Mouse (Mus musculus) hematopoietic stem cell, adult 5-6 weeks (primary cell): ENCODE results near the gene Spdye4b. TPM values are rescaled to one million over a fixed set of nuclear protein-coding genes. Genes with fewer than 3 reads are reported as not detected.
"Not testable (repeated sequence)": the region's sequence is repeated elsewhere in the genome, so short reads cannot be mapped to it uniquely, and the experiment has no call there.

Source experiments
- ATAC-seq, 2 experiments: fragments of 125-278 bp in 1 of 2; replicated peaks in 1 of 2; 2 replicates each; pipeline ENCODE4 v1.8.0; 2016 to 2017; ENCODE audit warnings: inconsistent platforms in 2 of 2, mild to moderate bottlenecking in 2 of 2, moderate number of reproducible peaks in 2 of 2, low read depth in 1 of 2, moderate TSS enrichment in 1 of 2; ENCODE audit not compliant: low FRiP score in 2 of 2, poor library complexity in 2 of 2, severe bottlenecking in 2 of 2, insufficient read depth in 1 of 2, low TSS enrichment in 1 of 2
- total RNA-seq: library from RNA; stranded (forward); fragments of 172-1452, 232-1000 nt; gene quantifications from 2 replicates; pipeline ENCODE4 v1.2.3, GENCODE M21; 2017

The Spdye4b gene
- not detected in 2 replicates for total RNA-seq

- ATAC-seq: peak; percentile 91 to 92
Observed at GRCm38 (mm10) chr5:143180255-143181076, at the start of gene Spdye4b, which contains the start of gene Rbak. TSS of gene Spdye4b (plus strand) at chr5:143181017. TSS of gene Rbak (minus strand) at chr5:143180775.

GRCm38 (mm10) chr5:143132935-143133514, 47.8 kb upstream of the Spdye4b start:
- ATAC-seq: peak in 1 of 2 experiments; percentile 62; a peak in 3 of 4 replicates

GRCm38 (mm10) chr5:143134216-143135010, 46.4 kb upstream of the Spdye4b start:
- ATAC-seq: not testable (repeated sequence)

GRCm38 (mm10) chr5:143135042-143135441, 45.8 kb upstream of the Spdye4b start:
- ATAC-seq: no peak

DNA sequence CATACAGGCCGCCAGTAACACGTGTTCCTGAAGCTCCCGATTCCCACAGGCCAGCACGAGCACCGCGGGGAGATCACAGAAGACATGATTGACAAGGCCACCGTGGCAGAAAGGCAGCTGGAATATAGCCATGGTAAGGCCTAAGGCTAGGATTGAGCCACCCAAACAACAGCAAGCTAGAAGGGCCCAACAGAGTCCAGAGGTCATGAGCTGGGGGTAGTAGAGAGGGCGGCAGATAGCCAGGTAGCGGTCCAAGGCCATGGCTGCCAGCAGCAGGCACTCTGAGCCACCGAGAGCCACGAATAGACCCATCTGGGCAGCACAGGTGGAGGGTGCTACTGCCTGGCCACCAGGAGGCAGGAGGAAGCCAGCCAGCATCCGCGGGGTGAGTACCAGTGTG, 43.2 kb upstream of the Spdye4b start:
- ATAC-seq: no peak

GRCm38 (mm10) chr5:143147481-143147880, 33.3 kb upstream of the Spdye4b start, which contains the start of gene Olfr718-ps1:
TSS of gene Olfr718-ps1 (minus strand) at chr5:143147581.
- no peak for ATAC-seq

GRCm38 (mm10) chr5:143148661-143149060, 32.2 kb upstream of the Spdye4b start:
- no peak for ATAC-seq

GRCm38 (mm10) chr5:143149536-143149935, 31.3 kb upstream of the Spdye4b start:
- ATAC-seq: no peak

DNA sequence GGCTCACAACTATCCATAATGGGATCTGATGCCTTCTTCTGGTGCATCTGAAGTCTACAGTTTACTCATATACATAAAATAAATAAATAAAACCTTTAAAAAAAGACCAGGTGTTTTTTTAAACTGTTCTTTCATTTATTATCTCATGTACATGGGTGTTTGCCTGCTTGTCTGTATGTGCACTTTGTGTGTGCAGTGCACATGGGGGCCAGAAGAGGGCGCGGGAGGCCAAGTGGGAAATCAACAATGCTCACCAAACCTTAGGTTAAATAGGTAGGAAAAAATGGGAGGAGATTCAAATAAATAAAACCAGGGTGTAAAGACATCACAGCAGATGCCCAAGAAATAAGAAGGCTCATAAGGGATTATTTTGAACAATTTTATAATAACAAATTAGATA, 30.8 kb upstream of the Spdye4b start:
- no peak for ATAC-seq

- ATAC-seq: no peak
Observed at GRCm38 (mm10) chr5:143153756-143154155, 27.1 kb upstream of the Spdye4b start.

- ATAC-seq: no peak
Observed at GRCm38 (mm10) chr5:143155534-143155933, 25.3 kb upstream of the Spdye4b start.

GRCm38 (mm10) chr5:143165508-143166070, 15.2 kb upstream of the Spdye4b start:
- ATAC-seq: peak; percentile 69 to 75

DNA sequence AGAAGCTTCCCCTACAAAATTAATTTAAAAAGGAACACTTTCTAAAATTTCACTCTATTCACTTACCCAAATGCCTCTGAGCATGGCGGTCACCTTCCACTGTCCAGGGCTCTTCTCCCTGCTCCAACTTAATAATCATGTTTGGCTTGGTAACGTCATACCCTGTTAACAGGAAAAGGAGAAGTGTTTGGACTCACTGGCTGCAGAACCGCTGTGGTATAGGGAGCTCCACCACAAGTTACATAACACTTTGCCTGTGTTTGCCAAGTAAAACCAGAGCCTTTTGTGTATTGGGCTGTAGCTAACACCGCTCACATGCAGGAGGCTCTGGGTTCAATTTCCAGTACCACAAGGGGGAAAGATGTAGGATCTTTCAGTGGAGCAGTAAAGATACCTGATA, 4.8 kb upstream of the Spdye4b start:
- peak; percentile 40 to 70; a peak in 3 of 4 replicates for ATAC-seq

DNA sequence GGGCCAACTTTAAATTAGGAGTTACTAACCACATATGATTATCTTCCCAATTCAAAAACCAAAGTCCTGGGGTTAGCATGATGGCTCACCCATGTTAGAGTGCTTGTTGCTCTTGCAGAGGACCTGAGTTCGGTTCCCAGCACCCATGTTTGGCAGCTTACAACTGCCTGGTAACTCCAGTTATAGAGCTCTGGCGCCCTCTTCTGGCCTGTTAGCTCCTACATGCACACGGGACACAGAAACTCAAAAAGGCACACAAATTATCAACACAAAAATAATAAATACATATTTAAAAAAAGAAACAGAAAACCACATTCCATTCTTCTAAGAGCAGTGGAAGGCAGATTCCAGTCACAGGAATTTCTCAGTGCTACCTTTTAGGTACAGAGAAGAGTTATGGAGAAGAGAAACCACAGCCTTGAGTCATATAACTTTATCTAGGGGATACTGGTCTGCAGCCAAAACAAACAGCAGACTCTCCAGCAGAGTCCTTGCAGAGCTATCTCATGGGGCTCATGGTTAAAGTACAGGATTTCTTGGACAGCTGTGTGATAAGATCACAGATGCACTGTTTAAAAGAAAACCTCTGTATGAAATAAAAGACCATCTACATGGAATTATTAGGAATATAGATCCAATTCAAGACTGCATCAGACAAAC, 3.1 kb upstream of the Spdye4b start:
- no peak for ATAC-seq

- no peak for ATAC-seq
Observed at GRCm38 (mm10) chr5:143179179-143179578, 1.6 kb upstream of the Spdye4b start.

- not testable (repeated sequence) for ATAC-seq
Observed at GRCm38 (mm10) chr5:143188014-143188413, 7.2 kb downstream of the Spdye4b start.

DNA sequence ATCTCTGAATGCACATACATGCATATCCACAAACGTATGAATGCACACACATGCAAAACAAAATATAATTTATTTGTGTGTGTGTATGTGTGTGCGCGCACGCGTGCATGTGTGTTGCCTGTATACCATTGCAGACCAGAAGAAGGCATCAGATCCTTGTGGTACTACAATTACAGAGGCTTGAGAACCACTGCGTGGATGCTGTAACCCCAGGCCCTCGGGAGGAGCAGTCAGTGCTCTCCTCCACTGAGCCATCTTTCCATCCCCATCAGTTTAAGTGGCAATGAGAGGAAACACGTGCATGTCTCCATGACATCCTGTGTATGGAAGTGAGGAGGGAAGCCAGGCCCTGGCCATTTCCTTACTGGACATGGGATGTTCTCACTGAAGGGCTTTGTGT, 12.0 kb downstream of the Spdye4b start:
- ATAC-seq: no peak
